17 mouse cellular contexts compared by ENCODE assay signal in genomic region chr3:104956131-104956581, GRCm38 (mm10). TPM values are rescaled to one million over a fixed set of nuclear protein-coding genes. Genes with fewer than 3 reads are reported as not detected.
A peak's percentile ranks its signal among the peaks of the same experiment; 100 is the strongest.
DNase-seq lines count a peak whose midpoint lies in the region; ATAC-seq lines count a peak whose summit lies in the region.
"Had no signal": no experiment of that assay in that cellular context is flagged by ENCODE, and none has a peak within 500 bp of the region (broad histone marks: within the 10 kb centered on the region; RNA-seq: fewer than 3 reads in every experiment).

No protein-coding gene starts in this region.

- peaks cover 4% of the 10 kb centered on the region; the same call in 1 of the 2 replicates for H3K36me3 ChIP-seq in forebrain, embryonic 15.5 days
- H3K36me3 ChIP-seq in forebrain, embryonic 14.5 days (ENCODE audit: control insufficient read depth, insufficient read depth, low read length) = peaks cover 10% of the 10 kb centered on the region; the same call in 1 of the 2 replicates
- H3K36me3 ChIP-seq in kidney, embryonic 15.5 days = peaks cover 32% of the 10 kb centered on the region
- H3K36me3 ChIP-seq in lung, embryonic 15.5 days = peaks cover 16% of the 10 kb centered on the region; the same call in 1 of the 2 replicates
- 0 out of 2 replicates have a peak, but pooled peaks cover 5% of the 10 kb centered on the region for H3K36me3 ChIP-seq in stomach, embryonic 16.5 days (ENCODE audit: control insufficient read depth, insufficient read depth, low read length)

- 91% methylated on average over 6 of the region's 6 CpGs for WGBS in forebrain, embryonic 15.5 days
- 93% methylated on average over 6 of the region's 6 CpGs for WGBS in forebrain, embryonic 14.5 days
- WGBS in kidney, embryonic 15.5 days = 65% methylated on average over 6 of the region's 6 CpGs
- WGBS in lung, embryonic 15.5 days = 27% methylated on average over 6 of the region's 6 CpGs
- WGBS in stomach, embryonic 16.5 days = 51% methylated on average over 6 of the region's 6 CpGs

- no peak for DNase-seq in forebrain, embryonic 14.5 days (ENCODE audit: low spot score)
- no peak for DNase-seq in kidney, adult 18-20 months
- no peak for DNase-seq in right cerebral cortex, postnatal 25 days
- no peak for DNase-seq in gastrocnemius, postnatal 10 days
- DNase-seq: cerebellum, adult 8-10 months; embryo, embryonic 11 days; gastrocnemius, postnatal 25 days; thymus, postnatal 36 days had no signal

- no peak overlapping the region for H3K4me3 ChIP-seq in forebrain, embryonic 15.5 days
- H3K4me3 ChIP-seq in forebrain, embryonic 14.5 days (ENCODE audit: low read depth, low read length) = no peak overlapping the region
- no peak overlapping the region for H3K4me3 ChIP-seq in kidney, embryonic 15.5 days (replicated peaks)
- H3K4me3 ChIP-seq in lung, embryonic 15.5 days = no peak overlapping the region
- H3K4me3 ChIP-seq in stomach, embryonic 16.5 days (replicated peaks; ENCODE audit: low read length) = no peak overlapping the region
- H3K4me3 ChIP-seq: erythroblast, embryonic 14.5 days; heart, embryonic 15.5 days; midbrain, embryonic 10.5 days had no signal

- 0 out of 2 replicates have a peak, but pooled peaks have one; percentile 35 for ATAC-seq in forebrain, embryonic 15.5 days (replicated peaks)
- ATAC-seq in forebrain, embryonic 14.5 days = no peak
- ATAC-seq in kidney, embryonic 15.5 days (replicated peaks; ENCODE audit: low FRiP score) = peak; percentile 38; the same call in 1 of the 2 replicates
- peak; percentile 77 for ATAC-seq in lung, embryonic 15.5 days (ENCODE audit: borderline replicate concordance, extremely low read depth, low FRiP score, low TSS enrichment)
- ATAC-seq in stomach, embryonic 16.5 days (ENCODE audit: insufficient read depth, low FRiP score) = peak; percentile 54
- ATAC-seq: Patski had no signal

- peaks cover 26% of the 10 kb centered on the region for H3K27me3 ChIP-seq in forebrain, embryonic 15.5 days
- H3K27me3 ChIP-seq in forebrain, embryonic 14.5 days (replicated peaks; ENCODE audit: control insufficient read depth, insufficient read depth, low read length) = peaks cover 19% of the 10 kb centered on the region
- H3K27me3 ChIP-seq in kidney, embryonic 15.5 days = peaks cover 39% of the 10 kb centered on the region
- H3K27me3 ChIP-seq in lung, embryonic 15.5 days = peaks cover 20% of the 10 kb centered on the region
- H3K27me3 ChIP-seq in stomach, embryonic 16.5 days (ENCODE audit: control insufficient read depth, insufficient read depth, low read length) = peaks cover 21% of the 10 kb centered on the region
- H3K27me3 ChIP-seq: Patski had no signal

- H3K4me2 ChIP-seq in forebrain, embryonic 15.5 days (replicated peaks) = no peak overlapping the region
- H3K4me2 ChIP-seq in forebrain, embryonic 14.5 days (ENCODE audit: low read length) = no peak overlapping the region
- no peak overlapping the region for H3K4me2 ChIP-seq in kidney, embryonic 15.5 days
- H3K4me2 ChIP-seq in lung, embryonic 15.5 days = no peak overlapping the region
- no peak overlapping the region for H3K4me2 ChIP-seq in stomach, embryonic 16.5 days (ENCODE audit: low read depth, low read length)
- H3K4me2 ChIP-seq: heart, embryonic 15.5 days had no signal

- no peaks in the 10 kb centered on the region for H3K9me3 ChIP-seq in forebrain, embryonic 15.5 days
- no peaks in the 10 kb centered on the region for H3K9me3 ChIP-seq in forebrain, embryonic 14.5 days (replicated peaks; ENCODE audit: control insufficient read depth, low read length)
- H3K9me3 ChIP-seq in kidney, embryonic 15.5 days (replicated peaks) = no peaks in the 10 kb centered on the region
- no peaks in the 10 kb centered on the region for H3K9me3 ChIP-seq in lung, embryonic 15.5 days
- no peaks in the 10 kb centered on the region for H3K9me3 ChIP-seq in stomach, embryonic 16.5 days (replicated peaks; ENCODE audit: control insufficient read depth, low read length)
- H3K9me3 ChIP-seq: heart, embryonic 15.5 days; midbrain, embryonic 10.5 days had no signal

- H3K4me1 ChIP-seq in forebrain, embryonic 15.5 days = peaks cover 3% of the 10 kb centered on the region
- no peaks in the 10 kb centered on the region for H3K4me1 ChIP-seq in forebrain, embryonic 14.5 days (ENCODE audit: control insufficient read depth, insufficient read depth, low read length)
- H3K4me1 ChIP-seq in kidney, embryonic 15.5 days = peaks cover 7% of the 10 kb centered on the region
- H3K4me1 ChIP-seq in lung, embryonic 15.5 days = peaks cover 30% of the 10 kb centered on the region
- H3K4me1 ChIP-seq in stomach, embryonic 16.5 days (ENCODE audit: control insufficient read depth, insufficient read depth, low read length) = peaks cover under 1% of the 10 kb centered on the region; the same call in 1 of the 2 replicates

- H3K27ac ChIP-seq in forebrain, embryonic 15.5 days (replicated peaks) = no peak overlapping the region
- no peak overlapping the region for H3K27ac ChIP-seq in forebrain, embryonic 14.5 days (ENCODE audit: low read depth, low read length)
- no peak overlapping the region for H3K27ac ChIP-seq in kidney, embryonic 15.5 days
- H3K27ac ChIP-seq in lung, embryonic 15.5 days = peak overlapping the region; percentile 25; the same call in 1 of the 2 replicates
- H3K27ac ChIP-seq in stomach, embryonic 16.5 days (ENCODE audit: low read length) = peak overlapping the region; percentile 56; the same call in 1 of the 2 replicates
- H3K27ac ChIP-seq: heart, embryonic 15.5 days; liver, embryonic 14.5 days; midbrain, embryonic 10.5 days had no signal

- no peak overlapping the region for H3K9ac ChIP-seq in forebrain, embryonic 15.5 days (replicated peaks)
- H3K9ac ChIP-seq in forebrain, embryonic 14.5 days (ENCODE audit: low read length) = no peak overlapping the region
- H3K9ac ChIP-seq in kidney, embryonic 15.5 days = no peak overlapping the region
- H3K9ac ChIP-seq in lung, embryonic 15.5 days = no peak overlapping the region
- no peak overlapping the region for H3K9ac ChIP-seq in stomach, embryonic 16.5 days (ENCODE audit: low read length)
- H3K9ac ChIP-seq: heart, embryonic 15.5 days; liver, embryonic 14.5 days had no signal

RNA-seq across cellular contexts. Expression of gene Wnt2b, which starts 5.6 kb away (rescaled TPM):
- 0.61 and 0.76 TPM in 2 replicates for polyA plus RNA-seq in forebrain, embryonic 15.5 days (2015; fragmentation: Nextera tagmentation; extraction: Ambion mirVana)
- 0.38 and 0.83 TPM in 2 replicates for polyA plus RNA-seq in forebrain, embryonic 14.5 days (2014; fragmentation: Nextera tagmentation; extraction: Ambion mirVana)
- 0.36 and 1.1 TPM in 2 replicates for polyA plus RNA-seq in kidney, embryonic 15.5 days (2015; fragmentation: Nextera tagmentation; extraction: Ambion mirVana)
- polyA plus RNA-seq in lung, embryonic 15.5 days (2015; fragmentation: Nextera tagmentation; extraction: Ambion mirVana) = 2.0 and 2.4 TPM in 2 replicates
- polyA plus RNA-seq in stomach, embryonic 16.5 days (2015; fragmentation: Nextera tagmentation; extraction: Ambion mirVana) = 2.1 and 3.1 TPM in 2 replicates
- 1 to 10 TPM; 1.6 to 1.7 TPM for total RNA-seq in gastrocnemius, postnatal 10 days (2021)
- polyA plus RNA-seq: erythroblast, embryonic 14.5 days had no signal

Comparison
In these comparisons a context has a peak if more than half of its experiments do, and no peak if none do; other contexts are left out.
1. H3K27ac ChIP-seq: peak in lung, embryonic 15.5 days (single experiment) and stomach, embryonic 16.5 days (single experiment); none in forebrain, embryonic 15.5 days (single experiment), forebrain, embryonic 14.5 days (single experiment) and kidney, embryonic 15.5 days (single experiment).